In genomic region chr13:52821571-52821970, GRCm38 (mm10) we compare ENCODE assay signal across 8 mouse cellular contexts.
DNase-seq lines count a peak whose midpoint lies in the region; ATAC-seq lines count a peak whose summit lies in the region.

No protein-coding gene starts in this region.

- peak overlapping the region; percentile 55 for H3K27ac ChIP-seq in heart, embryonic 13.5 days (replicated peaks)
- H3K27ac ChIP-seq in limb, embryonic 11.5 days (replicated peaks; ENCODE audit: low read depth, low read length): peak overlapping the region; percentile 18; the same call in 1 of the 2 replicates
- H3K27ac ChIP-seq in stomach, embryonic 15.5 days: peak overlapping the region; percentile 69

- no peak for DNase-seq in limb, embryonic 11.5 days (ENCODE audit: low spot score)
- DNase-seq in layer of hippocampus, postnatal 10 days (ENCODE audit: low spot score in 2 of 2): no peak
- DNase-seq in cerebellum, postnatal 36 days: no peak
- no peak for DNase-seq in embryo, embryonic 10 days (ENCODE audit: low spot score)

- H3K9me3 ChIP-seq in megakaryocyte, embryonic 14.5 days: no peaks in the 10 kb centered on the region
- H3K9me3 ChIP-seq in heart, embryonic 13.5 days: no peaks in the 10 kb centered on the region
- H3K9me3 ChIP-seq in limb, embryonic 11.5 days (ENCODE audit: control insufficient read depth, low read length): no peaks in the 10 kb centered on the region
- H3K9me3 ChIP-seq in stomach, embryonic 15.5 days: no peaks in the 10 kb centered on the region

- H3K4me3 ChIP-seq in megakaryocyte, embryonic 14.5 days (replicated peaks): peak overlapping the region; percentile 34
- H3K4me3 ChIP-seq in heart, embryonic 13.5 days: no peak overlapping the region
- no peak overlapping the region for H3K4me3 ChIP-seq in limb, embryonic 11.5 days (ENCODE audit: low read depth, low read length)
- H3K4me3 ChIP-seq in stomach, embryonic 15.5 days (replicated peaks): no peak overlapping the region

- peak overlapping the region; percentile 16; the same call in 1 of the 2 replicates for H3K9ac ChIP-seq in heart, embryonic 13.5 days
- no peak overlapping the region for H3K9ac ChIP-seq in limb, embryonic 11.5 days (ENCODE audit: low read length)
- H3K9ac ChIP-seq in stomach, embryonic 15.5 days: no peak overlapping the region

- no peak for ATAC-seq in megakaryocyte, adult 5-6 weeks (ENCODE audit: poor library complexity, severe bottlenecking)
- no peak for ATAC-seq in heart, embryonic 13.5 days (ENCODE audit: extremely low read depth, insufficient number of reproducible peaks, low FRiP score, low TSS enrichment)
- ATAC-seq in limb, embryonic 11.5 days (ENCODE audit: insufficient number of reproducible peaks, low FRiP score, low TSS enrichment, low read depth): no peak
- ATAC-seq in stomach, embryonic 15.5 days (ENCODE audit: insufficient read depth, low FRiP score, low read depth): no peak

- WGBS in heart, embryonic 13.5 days: 39% methylated on average over 9 of the region's 9 CpGs
- WGBS in limb, embryonic 11.5 days: 31% methylated on average over 9 of the region's 9 CpGs
- 38% methylated on average over 9 of the region's 9 CpGs for WGBS in stomach, embryonic 15.5 days

- H3K4me2 ChIP-seq in heart, embryonic 13.5 days: no peak overlapping the region
- no peak overlapping the region for H3K4me2 ChIP-seq in limb, embryonic 11.5 days (ENCODE audit: low read depth, severe bottlenecking)
- H3K4me2 ChIP-seq in stomach, embryonic 15.5 days: no peak overlapping the region

- no peaks in the 10 kb centered on the region for H3K36me3 ChIP-seq in megakaryocyte, embryonic 14.5 days (replicated peaks; ENCODE audit: low read length)
- no peaks in the 10 kb centered on the region for H3K36me3 ChIP-seq in heart, embryonic 13.5 days
- no peaks in the 10 kb centered on the region for H3K36me3 ChIP-seq in limb, embryonic 11.5 days (ENCODE audit: control insufficient read depth, insufficient read depth, low read length)
- H3K36me3 ChIP-seq in stomach, embryonic 15.5 days: no peaks in the 10 kb centered on the region

- H3K27me3 ChIP-seq in megakaryocyte, embryonic 14.5 days (replicated peaks): no peaks in the 10 kb centered on the region
- H3K27me3 ChIP-seq in heart, embryonic 13.5 days (replicated peaks): 0 out of 2 replicates have a peak, but pooled peaks cover 2% of the 10 kb centered on the region
- H3K27me3 ChIP-seq in limb, embryonic 11.5 days (ENCODE audit: control insufficient read depth, insufficient read depth, low read length): no peaks in the 10 kb centered on the region
- H3K27me3 ChIP-seq in stomach, embryonic 15.5 days (replicated peaks): no peaks in the 10 kb centered on the region

- H3K4me1 ChIP-seq in megakaryocyte, embryonic 14.5 days: peaks cover 100% of the 10 kb centered on the region
- H3K4me1 ChIP-seq in heart, embryonic 13.5 days: peaks cover 63% of the 10 kb centered on the region
- peaks cover 28% of the 10 kb centered on the region for H3K4me1 ChIP-seq in limb, embryonic 11.5 days (ENCODE audit: control insufficient read depth, insufficient read depth, low read length)
- peaks cover 40% of the 10 kb centered on the region for H3K4me1 ChIP-seq in stomach, embryonic 15.5 days

Comparison
In these comparisons a context has a peak if more than half of its experiments do, and no peak if none do; other contexts are left out.
1. H3K27ac ChIP-seq: peak in every context shown above with its lines; median percentile 69 in stomach, embryonic 15.5 days; 55 in heart, embryonic 13.5 days; 18 in limb, embryonic 11.5 days.